Mouse (Mus musculus): Measurements from ENCODE around the gene Fxyd1. TPM values are rescaled to one million over a fixed set of nuclear protein-coding genes. Genes with fewer than 3 reads are reported as not detected.

Gene Fxyd1
- total RNA-seq, 1 experiment from 2014 or later, result 151 TPM

DNA sequence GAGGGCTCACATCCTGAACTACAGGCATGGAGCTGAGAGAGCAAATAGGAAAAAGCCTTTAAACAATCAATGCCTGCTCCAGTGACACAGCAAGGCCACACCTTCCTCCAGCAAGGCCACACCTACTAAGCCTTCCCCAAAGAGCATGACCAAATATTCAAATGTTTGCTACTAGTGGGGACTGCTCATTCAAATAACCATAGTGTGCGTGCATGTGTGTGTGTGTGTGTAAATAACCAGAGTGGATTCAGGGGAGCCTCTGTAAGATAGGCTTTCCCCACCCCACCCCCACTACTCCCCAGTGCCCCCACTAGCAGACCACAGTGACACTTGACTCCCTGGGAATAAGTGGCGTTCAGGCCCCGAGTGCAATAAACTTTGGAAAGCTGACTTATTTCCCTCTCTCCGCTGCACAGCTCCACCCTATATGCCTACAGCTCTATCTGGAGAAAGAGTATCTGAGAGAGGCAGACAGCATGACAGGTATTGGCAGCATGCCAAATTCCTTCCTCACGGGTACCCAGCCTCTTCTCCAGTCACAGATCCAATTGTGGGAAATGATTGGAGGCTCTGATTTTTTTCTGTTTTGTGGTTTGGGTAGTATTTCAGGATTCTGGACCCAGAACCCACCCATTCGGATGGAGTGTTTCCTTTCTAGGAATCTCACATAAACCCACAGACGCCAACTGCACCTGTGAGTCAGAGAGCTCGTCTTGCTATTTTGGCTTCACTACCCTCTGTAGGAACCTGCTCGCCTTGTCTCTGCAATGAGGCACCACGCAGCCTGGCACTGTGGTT, 39.7 kb downstream of the Fxyd1 start:
- DNase-seq, result peak; percentile 19

DNA sequence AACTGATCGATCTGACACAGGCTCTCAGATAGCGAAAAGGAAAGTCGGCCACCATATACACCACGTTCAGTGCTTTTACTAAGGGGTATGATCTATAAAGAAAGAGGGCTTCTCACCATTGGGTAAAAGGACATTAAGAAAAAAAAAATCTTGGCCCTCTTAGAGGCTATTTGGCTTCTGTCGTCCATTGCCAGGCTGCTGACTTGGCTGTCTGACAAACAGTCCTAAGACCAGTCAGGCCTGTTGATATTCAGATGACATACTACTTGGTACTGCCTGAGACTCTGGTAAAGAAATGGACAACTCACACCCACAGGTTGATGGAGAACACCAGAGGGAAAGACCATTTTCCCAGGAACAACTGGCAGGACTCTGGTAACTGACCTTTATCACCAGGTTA, 44.0 kb downstream of the Fxyd1 start:
- no peak for DNase-seq

DNA sequence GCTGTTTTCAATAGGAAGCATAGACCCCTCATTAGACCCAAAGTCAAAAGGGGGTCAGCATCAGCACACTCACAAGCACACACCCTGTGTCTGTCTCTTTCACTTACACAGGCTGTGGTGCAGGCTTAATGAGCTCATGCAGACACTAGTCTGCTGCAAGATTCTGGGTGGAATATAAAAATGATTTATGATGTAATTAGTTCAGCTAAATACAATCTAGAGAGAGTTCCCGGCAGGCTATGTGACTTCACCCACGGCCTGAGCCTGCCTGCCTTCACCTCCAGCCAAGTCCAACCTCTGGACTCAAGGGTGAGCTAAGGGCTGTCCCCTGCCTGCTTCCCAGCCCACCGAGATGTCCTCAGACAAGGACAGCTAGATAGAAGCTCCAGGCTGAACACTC, 48.1 kb downstream of the Fxyd1 start:
- DNase-seq, result no peak

DNA sequence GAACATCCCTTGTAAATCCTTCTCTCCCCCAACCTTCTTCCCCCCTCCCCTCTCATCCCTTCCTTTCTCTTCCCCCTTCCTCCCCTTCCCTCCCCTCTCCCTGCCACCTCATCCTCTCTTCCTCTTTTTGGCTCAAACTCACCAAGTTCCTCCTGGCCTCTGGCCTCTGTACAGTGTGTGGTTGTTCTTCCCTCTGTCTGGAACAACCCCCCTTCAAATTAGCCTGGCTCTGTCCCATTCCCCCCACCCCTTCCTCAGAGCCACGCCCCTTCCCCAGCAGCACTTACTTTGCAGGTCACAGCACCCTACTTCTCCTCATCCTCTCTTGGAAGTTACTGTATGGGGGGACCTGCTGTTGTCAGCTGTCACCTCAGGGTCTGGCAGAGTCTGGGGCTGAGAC, 48.8 kb downstream of the Fxyd1 start:
- no peak for DNase-seq

DNA sequence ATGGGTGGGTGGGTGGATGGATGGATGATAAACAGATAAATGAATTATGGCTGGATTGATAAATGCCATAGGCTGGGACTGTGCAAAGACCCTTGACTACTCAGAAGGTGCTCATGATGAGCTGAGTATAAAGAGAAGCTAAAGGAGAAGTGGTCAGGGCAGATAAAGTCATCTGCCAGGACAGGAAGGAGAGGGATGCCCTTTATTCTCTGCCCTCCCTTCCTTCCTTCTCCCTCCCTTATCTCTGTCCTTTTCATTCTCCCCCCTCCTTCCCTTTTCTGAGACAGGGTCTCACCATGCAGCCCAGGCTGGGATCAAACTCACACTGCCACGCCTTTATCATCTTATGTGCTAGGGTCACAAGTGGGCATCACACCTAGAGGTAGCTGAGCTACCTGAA, 49.2 kb downstream of the Fxyd1 start:
- DNase-seq, result no peak

DNA sequence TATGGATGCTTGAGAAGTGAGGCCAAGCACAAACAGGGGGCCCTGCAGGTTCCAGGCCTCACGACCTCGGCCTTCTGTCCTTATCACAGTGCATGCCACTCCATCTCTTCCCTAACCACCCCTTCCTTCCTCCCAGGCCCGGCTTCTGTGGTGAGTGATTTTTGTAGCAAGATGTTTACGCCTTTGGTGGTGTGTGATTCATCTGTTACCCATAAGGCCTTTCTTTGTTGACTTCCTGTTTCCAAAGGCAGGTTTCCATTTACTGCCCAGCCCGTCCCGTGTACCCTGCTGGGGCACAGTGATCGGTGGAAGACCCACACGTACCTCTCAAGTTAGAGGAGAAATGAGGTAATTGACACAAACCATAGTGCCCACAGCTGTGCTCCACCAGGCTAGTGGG, 54.3 kb downstream of the Fxyd1 start:
- DNase-seq, result no peak

Small RNAs within 50 kb of the gene (microRNA-seq; reads per million reads assigned to microRNA genes)
- 0 reads per million in 2 experiments for gene Mir7050

Other genes starting within 250 kb of the Fxyd1 start
- gene Ffar2, start 233.4 kb downstream of the Fxyd1 start, total RNA-seq (2021), result 0.52 TPM in 1 of 2 replicates, not detected in the other
- 0.70 TPM in 1 of 2 replicates, not detected in the other for gene Ffar3, start 201.0 kb downstream of the Fxyd1 start, total RNA-seq (2021)
- not detected in 2 replicates for gene Ffar1, start 195.6 kb downstream of the Fxyd1 start, total RNA-seq (2021)
- 0.30 TPM in 1 of 2 replicates, not detected in the other for gene Cd22, start 176.9 kb downstream of the Fxyd1 start, total RNA-seq (2021)
- 0.21 TPM in 1 of 2 replicates, not detected in the other for gene Mag, start 142.3 kb downstream of the Fxyd1 start, total RNA-seq (2021)
- 2.4 and 9.8 TPM in 2 replicates for gene Hamp2, start 132.5 kb downstream of the Fxyd1 start, total RNA-seq (2021)
- gene Hamp, start 113.2 kb downstream of the Fxyd1 start, total RNA-seq (2021), result 11.2 and 12.4 TPM in 2 replicates
- 150 and 153 TPM in 2 replicates for gene Usf2, start 100.4 kb downstream of the Fxyd1 start, total RNA-seq (2021)
- gene Lsr, start 83.7 kb downstream of the Fxyd1 start, total RNA-seq (2021), result 4.7 and 5.1 TPM in 2 replicates
- 1.00 TPM in 1 of 2 replicates, not detected in the other for gene Fam187b, start 83.4 kb downstream of the Fxyd1 start, total RNA-seq (2021)
- 35.9 and 36.5 TPM in 2 replicates for gene Fxyd5, start 14.7 kb downstream of the Fxyd1 start, total RNA-seq (2021)
- 0.55 TPM in 1 of 2 replicates, not detected in the other for gene Fxyd7, start 5.7 kb downstream of the Fxyd1 start, total RNA-seq (2021)
- 3.7 and 3.8 TPM in 2 replicates for gene Lgi4, start 2.1 kb upstream of the Fxyd1 start, total RNA-seq (2021)
- 0.73 and 1.9 TPM in 2 replicates for gene Fxyd3, start 19.5 kb upstream of the Fxyd1 start, total RNA-seq (2021)
- gene Hpn, start 58.1 kb upstream of the Fxyd1 start, total RNA-seq (2021), result 1.4 and 4.5 TPM in 2 replicates
- 10.1 and 11.3 TPM in 2 replicates for gene Scn1b, start 69.8 kb upstream of the Fxyd1 start, total RNA-seq (2021)
- 42.9 and 50.5 TPM in 2 replicates for gene Gramd1a, start 98.7 kb upstream of the Fxyd1 start, total RNA-seq (2021)
- not detected in 2 replicates for gene Scgb2b2, start 233.3 kb upstream of the Fxyd1 start, total RNA-seq (2021)
- gene Scgb1b2, start 234.6 kb upstream of the Fxyd1 start, total RNA-seq (2021), result not detected in 2 replicates